Mouse (Mus musculus) forebrain, embryonic 11.5 days (tissue): ENCODE measurements at regions not wholly inside any gene's neighbourhood (a gene's known extent, or its start where the extent isn't known, plus 50 kb on each side); places are given as distances from the start of the nearest gene placed in this dataset.

ENCODE experiments used
- ATAC-seq: fragments of 200-750 bp; cut with Nextera tagmentation; replicated peaks from 2 replicates; pipeline ENCODE4 v1.8.0; 2017; ENCODE audit warnings: moderate TSS enrichment; ENCODE audit not compliant: low FRiP score
- DNase-seq: peaks from one replicate; pipeline ENCODE4 v3.0.0-alpha.2; 2017; ENCODE audit warnings: low spot score
- H3K27ac ChIP-seq: fragments of 300-500 bp; sonication (generic); 2 replicates; pipeline ENCODE4 v1.5.1; 2014; ENCODE audit warnings: low read depth, low read length
- H3K27me3 ChIP-seq: fragments of 300-500 bp; sonication (generic); 2 replicates; pipeline ENCODE4 v1.6.1; 2014; ENCODE audit warnings: mild to moderate bottlenecking, low read length, mixed read lengths; ENCODE audit not compliant: control insufficient read depth, insufficient read depth
- H3K36me3 ChIP-seq: fragments of 300-500 bp; sonication (generic); 2 replicates; pipeline ENCODE4 v1.6.1; 2014; ENCODE audit warnings: mild to moderate bottlenecking, low read length, moderate library complexity, mixed read lengths; ENCODE audit not compliant: control insufficient read depth, insufficient read depth
- H3K4me1 ChIP-seq: fragments of 300-500 bp; sonication (generic); replicated peaks from 2 replicates; pipeline ENCODE4 v1.6.1; 2014; ENCODE audit warnings: low read length, mixed read lengths; ENCODE audit not compliant: control insufficient read depth, insufficient read depth
- H3K4me2 ChIP-seq: fragments of 300-500 bp; sonication (generic); 2 replicates; pipeline ENCODE4 v1.6.1; 2014; ENCODE audit warnings: low read depth, mild to moderate bottlenecking, low read length, moderate library complexity, mixed read lengths; ENCODE audit not compliant: severe bottlenecking
- H3K4me3 ChIP-seq: fragments of 300-500 bp; sonication (generic); 2 replicates; pipeline ENCODE4 v1.5.1; 2014; ENCODE audit warnings: low read depth, low read length
- H3K9ac ChIP-seq: fragments of 300-500 bp; sonication (generic); 2 replicates; pipeline ENCODE4 v1.6.1; 2014; ENCODE audit warnings: low read length
- H3K9me3 ChIP-seq: fragments of 300-500 bp; sonication (generic); 2 replicates; pipeline ENCODE4 v1.6.1; 2016; ENCODE audit warnings: low read length, mixed read lengths; ENCODE audit not compliant: control insufficient read depth
- WGBS: fragments of 180-500 bp; shearing (Covaris S2); extraction: QIAGEN DNeasy Blood & Tissue Kit; methylation state at CpG from one replicate; pipeline ENCODE4 v1.1.7; 2014; 5-methylcytosine and 5-hydroxymethylcytosine counted together

- Histone ChIP-seq H3K36me3 (no peaks in the 10 kb centered on the region), H3K9ac (no peak overlapping the region), H3K27ac (no peak overlapping the region), H3K4me2 (no peak overlapping the region), H3K4me3 (no peak overlapping the region), H3K4me1 (no peaks in the 10 kb centered on the region), H3K27me3 (no peaks in the 10 kb centered on the region), H3K9me3 (no peaks in the 10 kb centered on the region)
- no peak for ATAC-seq
- 82% methylated on average over 7 of the region's 7 CpGs for WGBS
- DNase-seq, result no peak
Measured at GRCm38 (mm10) chr17:10087192-10087886, 232.3 kb downstream of the Qk start.

GRCm38 (mm10) chr17:10086558-10086957 lies 233.1 kb downstream of the Qk start:
- ATAC-seq (no peak), DNase-seq (no peak)
- no peaks in the 10 kb centered on the region for H3K4me1 ChIP-seq
- no peak overlapping the region for H3K9ac ChIP-seq
- H3K9me3 ChIP-seq, result no peaks in the 10 kb centered on the region
- H3K36me3 ChIP-seq, result no peaks in the 10 kb centered on the region
- no peak overlapping the region for H3K4me2 ChIP-seq
- 93% methylated on average over 2 of the region's 2 CpGs for whole genome bisulfite sequencing
- no peaks in the 10 kb centered on the region for H3K27me3 ChIP-seq
- no peak overlapping the region for H3K4me3 ChIP-seq
- H3K27ac ChIP-seq, result no peak overlapping the region

- H3K9ac ChIP-seq, result no peak overlapping the region
- no peaks in the 10 kb centered on the region for H3K9me3 ChIP-seq
- H3K27ac ChIP-seq, result no peak overlapping the region
- 75% methylated on average over 2 of the region's 2 CpGs for WGBS
- H3K4me2 ChIP-seq, result no peak overlapping the region
- no peaks in the 10 kb centered on the region for H3K4me1 ChIP-seq
- no peak for ATAC-seq
- H3K27me3 ChIP-seq, result no peaks in the 10 kb centered on the region
- no peak overlapping the region for H3K4me3 ChIP-seq
- no peak for DNase-seq
- H3K36me3 ChIP-seq, result no peaks in the 10 kb centered on the region
Measured at GRCm38 (mm10) chr17:10086132-10086531, 233.5 kb downstream of the Qk start.

GRCm38 (mm10) chr17:10081721-10082120 lies 237.9 kb downstream of the Qk start:
- no peak for DNase-seq

GRCm38 (mm10) chr17:10079853-10080650 lies 239.6 kb downstream of the Qk start:
- no peaks in the 10 kb centered on the region for H3K27me3 ChIP-seq
- H3K4me1 ChIP-seq, result no peaks in the 10 kb centered on the region
- H3K9me3 ChIP-seq, result no peaks in the 10 kb centered on the region
- 92% methylated on average over 15 of the region's 15 CpGs for WGBS
- H3K27ac ChIP-seq, result no peak overlapping the region
- H3K9ac ChIP-seq, result no peak overlapping the region
- DNase-seq, result no peak
- no peak for ATAC-seq
- H3K4me3 ChIP-seq, result no peak overlapping the region
- no peak overlapping the region for H3K4me2 ChIP-seq
- no peaks in the 10 kb centered on the region for H3K36me3 ChIP-seq

More at GRCm38 (mm10) chr17:10081721-10082120, 237.9 kb downstream of the Qk start:
- Histone ChIP-seq H3K27me3 (no peaks in the 10 kb centered on the region), H3K27ac (no peak overlapping the region), H3K9ac (no peak overlapping the region), H3K36me3 (no peaks in the 10 kb centered on the region), H3K4me3 (no peak overlapping the region), H3K9me3 (no peaks in the 10 kb centered on the region), H3K4me2 (no peak overlapping the region), H3K4me1 (no peaks in the 10 kb centered on the region)
- no peak for ATAC-seq
- 86% methylated on average over 10 of the region's 10 CpGs for WGBS

GRCm38 (mm10) chr17:10078536-10079319 lies 240.9 kb downstream of the Qk start:
- ATAC-seq, result no peak
- Histone ChIP-seq H3K27ac (no peak overlapping the region), H3K27me3 (no peaks in the 10 kb centered on the region), H3K9me3 (no peaks in the 10 kb centered on the region), H3K4me1 (no peaks in the 10 kb centered on the region), H3K4me2 (no peak overlapping the region), H3K4me3 (no peak overlapping the region), H3K9ac (no peak overlapping the region), H3K36me3 (no peaks in the 10 kb centered on the region)
- no peak for DNase-seq
- 44% methylated on average over 7 of the region's 7 CpGs for WGBS

- H3K9ac ChIP-seq, result no peak overlapping the region
- H3K27ac ChIP-seq, result no peak overlapping the region
- ATAC-seq, result no peak
- no peaks in the 10 kb centered on the region for H3K27me3 ChIP-seq
- no peak overlapping the region for H3K4me3 ChIP-seq
- H3K4me1 ChIP-seq, result no peaks in the 10 kb centered on the region
- no peaks in the 10 kb centered on the region for H3K36me3 ChIP-seq
- no peak for DNase-seq
- H3K9me3 ChIP-seq, result no peaks in the 10 kb centered on the region
- H3K4me2 ChIP-seq, result no peak overlapping the region
Measured at GRCm38 (mm10) chr17:10073301-10073700, 246.4 kb downstream of the Qk start.

GRCm38 (mm10) chr17:10069251-10069650 lies 250.4 kb downstream of the Qk start:
- Histone ChIP-seq H3K4me3 (no peak overlapping the region), H3K9me3 (no peaks in the 10 kb centered on the region), H3K27me3 (no peaks in the 10 kb centered on the region), H3K4me1 (no peaks in the 10 kb centered on the region), H3K36me3 (no peaks in the 10 kb centered on the region), H3K9ac (no peak overlapping the region), H3K27ac (no peak overlapping the region), H3K4me2 (no peak overlapping the region)
- 96% methylated on average over 3 of the region's 3 CpGs for WGBS
- DNase-seq, result no peak
- no peak for ATAC-seq
